Mouse (Mus musculus) myocyte (in vitro differentiated cells): ENCODE measurements around the gene Vapa.

Experiments used
- CEBPB ChIP-seq: IDR thresholded peaks from 2 replicates; pipeline ENCODE4 v1.6.1; 2011; ENCODE audit warnings: mild to moderate bottlenecking, moderate library complexity; ENCODE audit not compliant: poor library complexity, insufficient read depth, severe bottlenecking
- E2F4 ChIP-seq: IDR thresholded peaks from one replicate; pipeline ENCODE4 v1.6.1; 2011; ENCODE audit warnings: mild to moderate bottlenecking, control low read depth, moderate library complexity; ENCODE audit not compliant: insufficient read depth
- MAX ChIP-seq: IDR thresholded peaks from one replicate; pipeline ENCODE4 v1.6.1; 2011; ENCODE audit warnings: low read depth, mild to moderate bottlenecking, control low read depth
- MYOD1 ChIP-seq, 3 experiments: IDR thresholded peaks; one replicate each; pipeline ENCODE4 v1.6.1; 2011; ENCODE audit warnings: control low read depth in 2 of 3, low read depth in 2 of 3, mild to moderate bottlenecking in 2 of 3, moderate library complexity in 1 of 3; ENCODE audit not compliant: insufficient read length in 2 of 3, control insufficient read depth in 1 of 3
- MYOG ChIP-seq, 3 experiments: IDR thresholded peaks; one replicate each; pipeline ENCODE4 v1.6.1; 2011; ENCODE audit warnings: control low read depth in 2 of 3, low read depth in 2 of 3, mild to moderate bottlenecking in 2 of 3; ENCODE audit not compliant: insufficient read length in 2 of 3, control insufficient read depth in 1 of 3, insufficient read depth in 1 of 3
- POLR2A ChIP-seq: IDR thresholded peaks from one replicate; pipeline ENCODE4 v1.6.1; 2011; ENCODE audit warnings: low read depth, mild to moderate bottlenecking, control low read depth, moderate library complexity; ENCODE audit not compliant: insufficient read length
- POLR2AphosphoS2 ChIP-seq: IDR thresholded peaks from one replicate; pipeline ENCODE4 v1.6.1; 2011; ENCODE audit warnings: low read depth, control low read depth; ENCODE audit not compliant: insufficient read length
- REST ChIP-seq: IDR thresholded peaks from one replicate; pipeline ENCODE4 v1.6.1; 2011; ENCODE audit warnings: mild to moderate bottlenecking, control low read depth, moderate library complexity; ENCODE audit not compliant: insufficient read depth, insufficient read length
- SRF ChIP-seq: IDR thresholded peaks from one replicate; pipeline ENCODE4 v1.6.1; 2011; ENCODE audit warnings: low read depth; ENCODE audit not compliant: control insufficient read depth, insufficient read length
- TCF12 ChIP-seq: IDR thresholded peaks from one replicate; pipeline ENCODE4 v1.6.1; 2011; ENCODE audit warnings: mild to moderate bottlenecking, control low read depth; ENCODE audit not compliant: poor library complexity, insufficient read depth, severe bottlenecking
- TCF3 ChIP-seq: IDR thresholded peaks from one replicate; pipeline ENCODE4 v1.6.1; 2011; ENCODE audit warnings: low read depth, control low read depth; ENCODE audit not compliant: insufficient read length
- USF1 ChIP-seq: IDR thresholded peaks from one replicate; pipeline ENCODE4 v1.6.1; 2011; ENCODE audit warnings: low read depth, mild to moderate bottlenecking, control low read depth, moderate library complexity

GRCm38 (mm10) chr17:65575339-65575738 lies 38.0 kb downstream of the Vapa start:
- no peak for TF ChIP-seq CEBPB
- no peak for TF ChIP-seq E2F4
- no peak for TF ChIP-seq POLR2A
- TF ChIP-seq TCF3, result no peak
- TF ChIP-seq MYOG (IDR thresholded peaks at IDR 0.05; ENCODE audit: control insufficient read depth in 1 of 3, insufficient read depth in 1 of 3, insufficient read length in 2 of 3, low read depth in 2 of 3), result no peak
- TF ChIP-seq USF1, result no peak
- no peak for TF ChIP-seq TCF12
- no peak for TF ChIP-seq MYOD1 (IDR thresholded peaks at IDR 0.05; ENCODE audit: control insufficient read depth in 1 of 3, insufficient read length in 2 of 3, low read depth in 2 of 3)
- TF ChIP-seq SRF, result no peak
- no peak for TF ChIP-seq MAX
- no peak for TF ChIP-seq POLR2AphosphoS2
- TF ChIP-seq REST, result no peak
